Mouse (Mus musculus) lung, postnatal 14 days (tissue): ENCODE results near the gene Pdzrn3.

Experiments used
- DNase-seq: peaks from one replicate; pipeline ENCODE4 v3.0.0; 2021

Pdzrn3 gene

DNA sequence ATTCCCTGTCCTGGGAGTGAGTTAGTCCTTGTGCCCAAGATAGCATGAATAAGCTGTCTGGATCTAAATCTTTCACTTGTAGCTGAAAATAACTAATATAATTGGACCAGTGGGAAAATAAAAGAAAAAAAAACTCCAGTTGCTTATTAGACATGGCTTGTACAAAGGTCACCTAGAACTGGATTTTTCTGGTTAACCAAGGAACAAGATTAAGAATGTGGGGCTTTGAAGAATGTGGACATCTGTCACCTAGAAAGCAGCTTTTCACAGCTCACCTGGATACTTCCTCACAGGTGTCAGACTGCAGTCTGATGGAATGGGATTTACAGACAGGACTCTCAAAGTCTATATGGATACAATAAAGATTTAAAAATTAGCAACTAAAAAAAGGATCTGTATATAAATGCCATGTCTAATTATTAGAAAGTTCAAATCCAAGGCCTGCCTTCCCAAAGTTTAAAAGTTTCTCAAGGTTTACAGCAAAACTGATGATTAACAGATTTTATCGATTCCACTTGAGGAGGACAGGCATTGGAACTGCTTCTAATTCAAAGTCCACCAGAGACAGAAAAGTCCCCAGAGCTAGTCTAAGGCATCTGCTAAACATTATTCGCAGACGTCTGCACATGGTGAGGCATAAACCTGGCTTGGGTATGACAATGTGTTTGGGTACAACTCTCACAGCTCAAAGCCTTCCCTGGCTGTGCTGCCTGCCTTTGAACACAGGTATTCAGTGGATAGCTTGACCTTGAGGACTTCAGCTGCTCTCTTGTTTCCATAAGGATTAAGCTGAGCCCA, 51.7 kb downstream of the Pdzrn3 start:
- no peak for DNase-seq

DNA sequence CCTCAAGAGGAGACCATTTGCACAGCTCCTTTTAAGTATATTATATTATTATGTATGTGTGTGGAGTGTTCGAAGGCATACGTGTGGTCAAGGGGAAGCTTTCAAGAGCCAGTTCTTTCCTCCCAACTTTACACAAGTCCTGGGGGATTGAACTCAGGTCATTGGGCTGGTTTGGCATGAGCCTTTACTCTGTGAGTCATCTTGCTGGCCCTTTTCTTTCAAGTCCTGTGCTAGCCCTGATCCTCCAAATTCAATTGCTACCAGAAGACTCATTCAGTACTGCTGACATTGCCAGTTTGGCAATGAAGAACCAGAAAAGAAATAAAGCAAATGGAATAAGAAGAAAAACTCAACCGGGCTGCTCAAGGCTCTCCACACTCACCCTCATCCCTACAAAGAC, 55.1 kb downstream of the Pdzrn3 start:
- DNase-seq, result no peak

DNA sequence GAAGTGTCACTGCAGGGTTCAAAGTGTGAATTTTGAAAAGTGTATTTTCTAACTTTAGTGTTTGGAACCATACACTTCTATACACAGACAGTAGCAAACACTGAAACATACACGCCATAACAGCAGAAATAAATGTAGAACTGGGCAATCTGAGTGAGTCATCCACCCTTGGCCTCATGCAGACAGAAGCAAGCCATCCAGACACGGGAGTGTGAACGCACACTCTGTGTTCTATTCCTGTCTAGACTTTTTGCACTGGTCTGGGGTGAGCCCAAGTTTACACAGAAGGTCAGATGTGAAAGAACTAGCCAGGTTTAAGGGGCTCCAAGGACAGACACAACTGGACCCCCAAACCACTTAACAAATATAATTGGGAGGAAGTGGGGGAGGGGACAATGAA, 57.3 kb downstream of the Pdzrn3 start:
- DNase-seq, result no peak

DNA sequence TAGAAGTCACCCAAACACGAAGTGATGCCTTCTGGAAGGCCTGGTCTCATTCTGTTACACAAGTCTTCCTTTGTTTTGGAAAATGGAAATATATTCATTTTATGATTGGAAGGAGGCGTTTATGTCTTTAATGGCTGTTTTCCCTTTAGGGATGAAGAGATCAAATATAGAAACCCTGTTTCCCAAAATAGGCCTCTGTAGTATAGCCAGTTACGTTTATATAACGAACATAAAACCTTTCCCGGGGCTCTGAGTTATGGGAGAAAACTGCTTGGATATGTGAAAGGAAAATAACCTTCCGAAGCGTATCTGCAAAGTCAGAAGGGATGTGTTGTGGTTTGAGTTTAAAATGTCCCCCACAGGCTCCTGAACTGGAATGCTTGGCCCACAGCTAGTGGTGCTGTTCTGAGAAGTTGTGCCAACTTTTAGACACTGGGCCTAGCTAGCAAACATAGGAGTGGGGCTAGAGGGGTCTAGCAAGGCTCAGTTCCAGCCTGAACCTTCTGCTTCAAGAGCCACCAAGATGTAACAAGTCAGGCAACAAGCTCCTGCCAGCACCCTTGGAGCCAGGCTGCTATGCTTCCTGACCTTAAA, 58.2 kb downstream of the Pdzrn3 start:
- DNase-seq, result no peak

DNA sequence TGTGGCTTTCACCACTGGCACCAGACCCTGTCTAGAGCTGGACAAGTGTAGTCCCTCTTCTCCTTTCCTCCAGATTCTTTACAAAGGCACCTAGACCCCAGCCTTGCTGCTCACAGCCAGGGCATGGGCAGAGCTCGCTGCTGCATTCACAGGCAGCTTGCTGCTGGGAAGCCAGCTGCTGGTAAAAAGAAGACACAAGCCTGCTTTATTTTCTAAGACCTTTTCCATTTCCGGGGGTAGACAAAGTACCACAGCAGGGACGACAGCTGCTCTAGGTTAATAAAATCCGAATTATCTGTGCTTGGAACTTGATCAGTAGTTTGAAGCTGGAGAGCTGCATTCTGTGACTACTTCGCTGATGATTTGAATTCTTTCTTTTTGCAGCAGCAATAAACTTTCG, 59.2 kb downstream of the Pdzrn3 start:
- DNase-seq, result no peak

DNA sequence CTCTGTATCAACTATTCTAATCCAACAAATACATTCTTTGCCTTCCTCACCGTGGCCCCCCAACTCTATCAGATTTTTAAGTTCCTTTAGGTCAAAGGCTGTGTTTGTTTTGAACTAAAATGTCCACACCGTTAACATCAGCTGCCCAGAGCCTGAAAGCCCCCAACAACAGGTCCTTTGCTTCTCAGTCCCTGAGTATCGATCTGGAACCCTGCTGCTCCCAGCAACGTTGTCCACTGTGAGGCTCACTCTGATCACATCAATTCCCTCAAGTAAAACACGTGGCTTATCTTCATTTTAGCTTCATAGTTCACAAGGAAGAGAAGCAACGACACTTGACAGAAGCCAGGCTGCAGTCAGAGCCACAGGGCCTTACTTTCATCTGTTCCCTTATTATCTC, 66.3 kb downstream of the Pdzrn3 start:
- DNase-seq, result no peak

DNA sequence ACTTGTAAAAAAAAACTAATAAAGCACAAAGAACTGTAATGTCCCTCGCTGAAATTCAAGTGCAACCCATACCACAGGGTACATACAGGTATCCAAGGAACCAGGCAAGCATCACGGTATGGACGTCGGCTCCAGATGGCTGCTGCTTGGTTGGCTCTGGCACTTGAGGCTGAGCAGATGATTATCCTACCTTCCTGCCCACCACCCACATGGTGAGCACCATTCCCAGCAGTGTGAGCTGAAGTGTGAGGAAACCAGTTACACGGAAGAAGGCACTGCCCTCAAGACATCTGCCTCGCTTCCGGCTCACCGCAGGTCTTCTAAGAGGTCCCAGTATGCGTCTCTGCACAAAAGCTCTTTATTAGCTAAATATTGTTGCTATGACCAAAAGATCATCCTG, 67.2 kb downstream of the Pdzrn3 start:
- no peak for DNase-seq

DNA sequence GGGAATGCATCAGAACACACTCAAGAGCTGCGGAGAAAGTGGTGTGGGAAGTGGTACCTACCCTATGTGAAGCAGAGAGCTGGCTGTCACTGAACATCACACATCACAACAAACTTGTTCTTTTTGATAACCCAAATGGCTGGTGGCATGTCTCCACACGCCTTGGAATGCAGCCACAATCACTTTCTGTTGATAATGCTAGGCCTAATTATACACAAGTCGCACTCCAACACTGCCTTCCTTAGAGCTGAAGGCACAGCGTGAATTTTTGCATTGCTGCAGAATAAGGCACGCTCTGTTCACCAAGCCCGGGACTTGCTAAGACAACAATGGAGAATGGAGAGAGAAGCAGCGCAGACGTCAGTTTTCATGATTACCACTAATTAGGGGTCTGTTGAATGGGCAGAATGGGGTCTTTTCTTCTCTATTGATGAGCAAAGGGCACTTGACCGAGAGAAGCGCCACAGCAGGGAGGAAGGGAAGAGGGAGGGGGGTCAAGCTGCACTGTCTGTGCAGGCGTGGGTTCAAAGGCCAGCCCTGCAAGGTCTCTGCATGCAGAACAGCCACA, 69.6 kb downstream of the Pdzrn3 start:
- DNase-seq, result no peak

DNA sequence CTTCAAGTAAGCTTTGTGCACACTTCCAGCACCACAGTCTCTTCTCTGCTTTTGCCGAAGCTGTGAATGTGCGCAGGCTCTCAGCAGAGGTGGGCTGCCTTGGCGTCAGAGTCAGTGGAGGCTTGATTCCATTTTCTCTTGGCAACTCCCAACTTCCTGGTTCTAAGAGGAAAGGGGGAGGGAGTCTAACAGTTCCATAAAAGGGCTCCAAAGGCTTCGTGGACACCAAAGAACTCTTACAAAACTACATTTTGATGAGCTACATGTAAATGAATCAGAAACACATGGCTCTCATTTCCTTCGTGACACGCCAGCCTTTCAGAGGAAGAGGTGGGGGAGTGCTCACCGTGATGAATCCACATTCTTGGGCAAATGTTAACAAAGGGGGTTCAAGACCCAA, 70.9 kb downstream of the Pdzrn3 start:
- no peak for DNase-seq

DNA sequence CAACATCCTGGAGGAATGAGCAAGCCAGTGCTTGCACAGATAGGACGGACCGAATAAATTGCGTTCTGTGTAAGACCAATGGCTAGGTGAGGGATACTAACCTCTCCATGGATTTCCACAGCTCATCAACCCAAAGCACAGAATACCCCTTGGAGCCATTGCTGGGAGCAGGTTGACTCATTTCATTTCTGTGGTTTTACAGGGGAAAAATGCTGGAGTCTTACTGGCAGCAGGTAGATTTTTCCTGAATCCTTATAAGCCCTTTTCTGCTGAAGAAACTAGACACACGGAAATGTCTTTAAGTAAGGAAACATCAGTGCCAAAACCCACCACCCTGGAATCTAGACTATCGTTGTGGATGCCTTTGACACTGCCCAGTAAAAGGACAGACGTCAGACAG, 72.2 kb downstream of the Pdzrn3 start:
- DNase-seq, result no peak

DNA sequence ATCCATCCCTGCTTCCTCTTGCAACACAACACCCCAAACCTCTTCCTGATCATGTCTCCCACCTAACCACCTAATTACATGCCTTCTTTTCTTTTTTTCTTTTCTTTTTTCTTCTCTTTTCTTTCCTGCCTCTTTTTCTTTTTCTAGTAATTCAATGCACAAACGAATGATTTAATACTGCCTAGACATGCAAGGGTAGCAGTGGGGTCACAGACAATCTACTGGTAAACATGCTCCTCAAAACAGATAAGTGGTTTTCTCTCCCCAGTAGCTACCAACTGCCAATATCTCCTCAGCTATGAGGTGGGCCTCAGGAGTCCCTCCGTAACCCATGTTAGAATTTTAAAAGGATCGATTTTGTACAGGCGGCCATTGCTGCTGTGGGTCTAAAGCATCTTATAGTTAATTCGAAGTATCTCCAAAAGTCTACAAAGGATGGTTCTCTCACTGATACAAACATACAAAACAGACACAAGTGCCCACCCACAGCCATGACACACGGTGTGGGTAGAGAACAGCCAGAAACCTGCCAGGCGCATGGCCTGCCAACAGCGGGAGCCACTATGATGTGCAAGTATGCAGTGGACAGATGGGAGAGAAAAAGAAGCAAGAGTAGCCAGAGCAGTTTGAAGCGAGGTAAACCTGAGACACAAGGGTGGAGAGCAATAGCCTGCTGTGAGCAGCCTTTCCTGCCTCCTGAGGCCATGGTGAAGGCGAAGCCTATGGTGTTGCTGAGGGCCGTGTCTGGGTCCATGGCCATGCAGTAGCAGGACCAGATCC, 73.5 kb downstream of the Pdzrn3 start:
- DNase-seq, result no peak

DNA sequence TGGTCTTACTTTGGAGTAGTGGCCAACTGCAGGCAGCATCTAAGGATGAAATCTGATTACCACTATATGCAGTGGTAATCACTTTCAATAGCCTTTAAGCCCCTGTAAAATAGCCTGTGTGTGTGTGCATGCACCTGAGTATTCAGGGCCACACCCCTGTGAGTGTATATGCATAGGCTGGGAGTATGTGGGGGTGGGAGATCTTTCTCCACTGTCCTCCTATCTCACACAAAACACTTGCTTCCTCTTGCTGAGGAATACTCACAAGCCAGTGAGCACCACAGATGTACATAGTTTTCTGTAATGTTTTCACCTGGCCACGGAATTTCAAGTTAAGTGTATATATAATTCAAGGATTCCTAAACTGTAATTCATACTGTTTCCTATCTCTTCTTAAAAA, 74.2 kb downstream of the Pdzrn3 start:
- no peak for DNase-seq

DNA sequence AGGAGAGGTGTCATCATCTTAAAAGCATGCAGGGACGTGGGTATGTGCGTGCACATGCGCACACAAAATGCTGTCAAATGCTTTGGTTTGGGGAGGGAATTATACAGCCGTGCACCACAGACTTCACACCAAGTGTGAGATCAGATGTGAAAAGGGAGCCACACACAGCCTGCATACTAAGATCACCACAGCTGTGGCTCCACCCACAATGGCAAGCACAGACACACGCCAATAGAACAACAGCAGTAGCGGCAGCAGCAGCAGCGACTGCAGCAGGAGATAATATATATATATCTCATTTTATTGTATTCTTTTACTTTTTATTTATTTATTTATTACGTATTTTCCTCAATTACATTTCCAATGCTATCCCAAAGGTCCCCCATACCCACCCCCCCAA, 76.5 kb downstream of the Pdzrn3 start:
- no peak for DNase-seq

DNA sequence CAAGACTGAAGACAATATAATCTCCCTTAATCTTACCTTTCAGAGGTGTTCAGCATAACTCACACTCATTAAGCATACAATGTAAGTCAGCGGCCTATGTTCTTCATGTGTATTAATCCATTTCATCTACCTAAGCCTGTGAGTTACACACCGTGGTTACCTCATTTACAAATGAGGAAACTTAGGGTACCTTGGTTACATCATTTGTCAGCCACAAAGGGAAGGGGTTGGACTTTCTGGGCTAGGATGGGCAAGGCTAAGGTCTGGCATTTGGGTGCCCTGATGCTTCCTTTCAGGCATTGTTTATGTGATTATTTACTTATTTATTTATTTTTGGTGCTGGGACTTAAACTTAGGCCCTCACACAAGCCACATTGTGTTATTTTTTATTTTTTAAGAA, 78.3 kb downstream of the Pdzrn3 start:
- DNase-seq, result no peak

DNA sequence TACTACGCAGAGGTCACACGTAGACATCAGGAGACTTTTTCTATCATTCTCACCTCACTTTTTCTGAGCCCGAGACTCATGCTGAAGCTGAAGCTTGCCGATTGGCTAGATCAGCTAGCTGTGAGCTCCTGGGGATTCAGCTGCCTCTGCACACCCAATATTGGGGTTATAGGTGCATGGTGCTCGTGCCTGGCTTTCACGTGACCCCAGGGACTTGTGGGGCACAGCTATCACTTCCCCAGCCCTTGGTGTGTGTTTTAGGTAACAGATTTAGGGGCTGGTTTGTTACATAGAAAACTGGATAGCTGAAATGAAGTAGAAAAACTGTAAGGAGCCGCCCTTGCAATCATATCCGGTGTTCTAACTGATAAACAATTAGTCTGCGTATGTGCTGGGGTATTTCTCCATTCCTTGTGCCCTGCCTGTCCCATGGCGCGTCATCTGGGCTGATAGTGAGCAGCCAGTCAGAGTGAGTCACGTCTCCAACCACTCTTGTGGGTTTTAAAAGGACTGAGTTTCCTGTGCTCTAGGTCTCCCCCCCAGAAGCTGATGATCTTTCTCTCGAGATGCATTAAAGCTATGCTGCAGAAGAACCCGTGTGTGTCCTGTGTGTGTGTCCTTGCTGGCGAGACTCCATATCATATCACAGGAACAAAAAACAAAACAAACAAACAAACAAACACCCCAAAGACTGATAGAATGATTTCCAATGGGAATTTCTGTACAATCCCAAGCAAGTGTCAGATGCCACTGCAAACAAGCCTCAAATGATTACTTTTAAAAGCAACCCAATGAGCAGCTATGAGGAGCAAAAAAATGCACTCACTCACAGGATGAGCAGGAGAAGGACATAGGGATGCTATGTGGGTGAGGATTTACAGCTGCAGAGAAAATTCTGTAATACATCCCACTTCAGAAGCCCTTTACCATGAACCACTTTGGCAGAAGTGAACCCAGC, 79.9 kb downstream of the Pdzrn3 start:
- DNase-seq, result no peak

DNA sequence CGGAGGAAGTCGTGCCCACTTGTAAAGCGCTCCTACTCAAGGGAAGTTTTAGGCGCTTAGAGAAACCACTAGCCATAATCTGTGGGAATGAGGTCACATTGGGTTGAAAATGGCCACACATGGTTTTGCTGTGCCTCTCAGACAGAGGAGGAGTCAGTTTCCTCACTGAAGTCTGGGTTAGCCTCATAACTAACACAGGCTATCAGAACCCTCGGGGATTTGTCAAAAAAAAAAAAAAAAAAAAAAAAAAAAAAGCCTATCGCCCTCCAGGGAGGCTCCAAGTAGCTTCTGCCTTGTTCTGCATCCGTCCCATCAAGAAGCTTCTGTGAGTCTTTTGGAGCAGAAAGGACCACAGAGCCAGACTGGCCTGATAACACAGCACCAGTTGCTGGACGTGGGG, 80.7 kb downstream of the Pdzrn3 start:
- DNase-seq, result no peak

DNA sequence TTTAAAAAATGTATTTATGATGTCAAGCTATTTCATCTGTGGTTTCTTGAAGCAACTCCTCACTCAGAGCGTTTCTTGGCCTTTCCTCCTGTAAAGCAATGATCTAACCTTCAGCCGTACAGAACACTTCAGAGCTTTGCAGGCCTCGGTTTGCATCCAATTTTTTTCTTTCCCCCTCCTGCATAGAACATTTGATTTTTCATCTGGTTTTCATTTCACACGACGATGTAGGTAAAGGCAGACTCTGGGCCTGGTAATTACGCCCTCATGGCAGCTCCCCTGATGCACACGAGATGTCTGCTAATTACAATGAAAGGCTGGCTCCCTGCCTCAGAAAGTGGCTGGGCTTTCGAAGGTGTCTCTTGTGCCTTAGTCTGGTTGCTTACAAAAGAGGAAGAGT, 81.4 kb downstream of the Pdzrn3 start:
- no peak for DNase-seq

DNA sequence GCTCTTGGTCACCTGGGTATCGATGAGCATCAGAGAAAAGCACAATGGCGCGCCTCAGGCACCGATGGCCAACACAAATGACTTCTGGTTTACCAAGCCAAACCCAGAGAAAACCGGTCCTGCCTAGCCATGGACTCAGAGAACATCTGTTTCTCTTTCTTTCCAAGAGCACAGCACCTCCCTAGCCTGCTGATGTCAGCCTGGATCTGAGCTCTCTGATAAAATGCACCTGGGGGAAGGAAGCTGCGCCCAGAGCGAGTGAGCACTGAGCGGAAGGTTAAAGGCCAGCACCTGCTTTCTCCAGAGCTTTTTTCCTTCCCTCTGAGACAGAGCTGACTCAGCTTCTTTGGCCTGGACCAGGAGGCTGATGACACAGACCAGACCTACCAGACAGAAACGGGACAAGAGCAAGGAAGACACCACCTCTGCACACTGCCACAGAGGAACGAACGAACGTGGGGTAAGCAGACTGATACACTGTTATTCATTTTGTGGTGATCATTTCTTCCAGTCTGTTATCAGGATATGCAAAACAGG, 84.6 kb downstream of the Pdzrn3 start:
- no peak for DNase-seq

DNA sequence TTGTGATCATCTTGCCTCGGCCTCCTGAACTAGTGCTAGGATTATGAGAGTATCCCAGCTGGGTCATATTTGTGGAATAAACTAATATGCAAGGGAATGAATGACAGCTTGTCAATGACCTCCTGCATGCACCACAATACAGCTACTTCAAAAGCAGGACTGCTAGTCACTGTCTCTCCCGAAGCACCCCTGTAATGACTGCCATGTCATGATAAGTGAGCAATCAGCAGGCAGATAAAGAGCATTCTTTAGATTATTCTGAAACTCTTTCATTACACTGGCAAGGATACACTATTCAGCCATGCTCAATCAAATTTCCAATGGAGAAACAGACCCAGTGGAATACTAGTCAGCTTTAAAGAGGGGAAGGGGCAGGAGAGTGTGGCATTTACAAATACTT, 85.8 kb downstream of the Pdzrn3 start:
- no peak for DNase-seq

DNA sequence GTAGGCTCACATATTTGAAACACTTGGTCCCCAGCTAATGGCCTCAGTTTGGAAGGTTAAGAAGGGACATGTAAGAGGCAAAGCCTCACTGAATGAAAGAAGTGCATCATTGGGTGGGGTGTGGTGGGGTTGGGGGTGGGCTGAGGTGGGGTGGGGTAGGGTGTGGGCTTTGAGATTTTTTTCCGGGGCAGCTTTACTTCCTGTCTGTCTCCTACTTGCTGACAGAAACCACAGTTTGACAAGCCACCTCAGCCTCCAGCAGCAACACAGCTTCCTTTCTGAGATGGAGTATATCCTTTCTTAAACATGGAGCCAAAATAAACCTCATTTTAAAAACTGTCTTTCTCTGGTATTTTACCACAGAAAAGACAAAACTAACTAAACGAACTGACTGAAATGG, 87.5 kb downstream of the Pdzrn3 start:
- no peak for DNase-seq

DNA sequence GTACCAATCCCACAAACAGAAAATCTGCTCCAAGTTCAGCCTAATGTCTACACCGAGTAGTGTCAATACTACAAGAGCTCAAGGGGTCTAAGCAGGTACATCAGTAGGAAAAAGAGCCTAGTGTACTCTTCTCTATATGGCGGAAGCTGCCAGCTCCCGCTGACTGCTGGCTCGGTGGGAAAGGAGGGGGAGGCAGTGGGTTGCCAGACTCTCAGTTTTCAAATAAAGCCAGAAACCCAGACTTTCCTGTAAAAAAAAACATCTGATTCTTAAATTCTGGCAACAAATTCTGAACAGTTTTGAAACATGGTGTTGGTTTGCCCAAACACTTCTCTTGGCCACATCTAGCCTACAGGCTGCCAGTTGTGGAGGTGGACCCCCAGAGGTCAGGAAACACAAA, 88.3 kb downstream of the Pdzrn3 start:
- peak; percentile 21 for DNase-seq

DNA sequence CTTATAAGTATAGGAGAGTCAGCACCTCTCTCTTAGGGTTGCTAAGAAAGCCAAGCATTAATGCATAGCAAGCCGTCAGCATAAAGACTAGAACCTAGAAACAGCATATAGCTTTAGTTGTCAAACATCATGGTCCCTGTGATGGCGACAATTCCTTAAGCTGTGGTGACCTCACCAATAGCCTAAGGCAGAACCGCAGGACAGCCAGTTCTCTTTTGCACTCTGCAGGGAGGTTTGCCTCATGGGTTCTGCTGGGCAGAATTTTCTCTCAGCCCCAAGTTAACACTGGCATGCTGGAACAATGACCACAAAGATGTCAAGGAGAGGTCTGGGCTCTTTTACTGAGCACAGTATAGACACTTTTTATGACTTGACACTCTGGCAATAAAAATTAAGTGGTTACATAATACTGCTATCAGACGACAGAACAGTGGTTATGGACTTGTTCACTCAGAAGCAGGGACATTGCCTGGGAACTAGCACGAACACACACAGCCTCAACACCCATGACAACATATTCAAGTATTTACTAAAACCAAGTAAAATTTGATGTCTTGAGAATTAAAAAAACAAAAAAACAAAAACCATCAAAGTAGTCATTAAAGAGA, 90.0 kb downstream of the Pdzrn3 start:
- DNase-seq, result no peak
